Mouse (Mus musculus): ENCODE results near the gene Sh2b3. TPM values are rescaled to one million over a fixed set of nuclear protein-coding genes. Genes with fewer than 3 reads are reported as not detected.

Gene Sh2b3
- polyA plus RNA-seq, 1 experiment from 2014 or later = 5.2 TPM

GRCm38 (mm10) chr5:121838341-121839127 is 1.1 kb upstream of the Sh2b3 start:
- peaks cover 21% of the 10 kb centered on the region for H3K27me3 ChIP-seq (replicated peaks; ENCODE audit: control insufficient read depth, insufficient read depth, low read length)

DNA sequence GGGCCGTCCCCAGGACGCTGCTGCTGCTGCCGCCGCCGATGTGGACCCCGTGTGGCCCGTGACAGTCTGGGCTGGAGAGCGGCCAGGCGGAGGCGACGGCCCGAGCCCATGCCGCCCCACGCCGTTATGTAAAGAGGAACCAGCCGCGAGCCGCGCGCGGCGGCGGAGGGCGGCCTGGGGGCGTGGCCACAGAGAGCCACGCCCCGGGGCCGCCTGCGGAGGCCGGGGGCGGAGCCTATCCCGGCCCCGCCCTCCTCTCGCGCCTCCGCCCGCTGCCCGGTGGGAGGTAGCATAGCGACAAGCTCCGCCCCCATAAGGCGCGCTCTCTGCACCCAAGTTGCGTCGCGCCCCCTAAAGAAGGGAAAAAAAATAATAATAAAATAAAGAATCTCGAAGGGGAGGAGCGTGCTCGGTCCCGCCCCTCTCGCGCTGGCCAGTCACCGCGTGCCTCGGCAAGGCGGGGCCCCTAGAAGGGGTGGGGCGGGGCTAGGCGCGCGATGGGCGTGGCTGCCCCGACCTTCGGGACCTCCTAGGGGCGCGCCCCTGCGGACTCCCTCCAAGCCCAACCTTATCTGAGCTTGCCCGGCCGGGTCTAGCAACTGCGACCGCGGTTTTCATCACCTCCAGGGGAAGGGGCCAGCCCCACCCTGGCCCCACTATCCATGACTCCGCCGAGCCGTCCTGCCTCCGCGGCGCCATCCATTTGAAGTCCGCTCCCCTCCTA is 592 bp downstream of the Sh2b3 start:
- Histone ChIP-seq H3K9me3 (ENCODE audit: control insufficient read depth, low read length) (no peaks in the 10 kb centered on the region), H3K4me1 (ENCODE audit: control insufficient read depth, insufficient read depth, low read depth, low read length) (peaks cover 24% of the 10 kb centered on the region), H3K9ac (ENCODE audit: low read depth, low read length) (peak overlapping the region; percentile 84), H3K4me3 (ENCODE audit: low read length) (peak overlapping the region; percentile 83), H3K27ac (ENCODE audit: low read depth, low read length) (peak overlapping the region; percentile 55; the same call in 1 of the 2 replicates), H3K4me2 (ENCODE audit: low read length) (peak overlapping the region; percentile 94), H3K27me3 (replicated peaks; ENCODE audit: control insufficient read depth, insufficient read depth, low read length) (peaks cover 15% of the 10 kb centered on the region), H3K36me3 (ENCODE audit: control insufficient read depth, insufficient read depth, low read length) (no peaks in the 10 kb centered on the region)
- ATAC-seq = peak; percentile 73
- under 1% methylated on average over 73 of the region's 77 CpGs for WGBS

More at GRCm38 (mm10) chr5:121838341-121839127, 1.1 kb upstream of the Sh2b3 start:
- H3K4me1 ChIP-seq (ENCODE audit: control insufficient read depth, insufficient read depth, low read depth, low read length) = peaks cover 27% of the 10 kb centered on the region
- under 1% methylated on average over 46 of the region's 46 CpGs for WGBS
- peak overlapping the region; percentile 94 for H3K4me2 ChIP-seq (ENCODE audit: low read length)
- no peak overlapping the region for H3K27ac ChIP-seq (ENCODE audit: low read depth, low read length)
- no peak for ATAC-seq
- H3K36me3 ChIP-seq (ENCODE audit: control insufficient read depth, insufficient read depth, low read length) = no peaks in the 10 kb centered on the region
- no peaks in the 10 kb centered on the region for H3K9me3 ChIP-seq (ENCODE audit: control insufficient read depth, low read length)
- peak overlapping the region; percentile 51 for H3K9ac ChIP-seq (ENCODE audit: low read depth, low read length)
- H3K4me3 ChIP-seq (ENCODE audit: low read length) = peak overlapping the region; percentile 39

GRCm38 (mm10) chr5:121835949-121836691 is 1.3 kb downstream of the Sh2b3 start:
- peak; percentile 29 for ATAC-seq
- Histone ChIP-seq H3K27ac (ENCODE audit: low read depth, low read length) (peak overlapping the region; percentile 55), H3K4me3 (ENCODE audit: low read length) (peak overlapping the region; percentile 83), H3K36me3 (ENCODE audit: control insufficient read depth, insufficient read depth, low read length) (no peaks in the 10 kb centered on the region), H3K4me2 (ENCODE audit: low read length) (peak overlapping the region; percentile 94), H3K9ac (ENCODE audit: low read depth, low read length) (peak overlapping the region; percentile 84), H3K27me3 (replicated peaks; ENCODE audit: control insufficient read depth, insufficient read depth, low read length) (peaks cover 12% of the 10 kb centered on the region), H3K9me3 (ENCODE audit: control insufficient read depth, low read length) (no peaks in the 10 kb centered on the region), H3K4me1 (ENCODE audit: control insufficient read depth, insufficient read depth, low read depth, low read length) (peaks cover 24% of the 10 kb centered on the region)
- under 1% methylated on average over 51 of the region's 51 CpGs for WGBS

DNA sequence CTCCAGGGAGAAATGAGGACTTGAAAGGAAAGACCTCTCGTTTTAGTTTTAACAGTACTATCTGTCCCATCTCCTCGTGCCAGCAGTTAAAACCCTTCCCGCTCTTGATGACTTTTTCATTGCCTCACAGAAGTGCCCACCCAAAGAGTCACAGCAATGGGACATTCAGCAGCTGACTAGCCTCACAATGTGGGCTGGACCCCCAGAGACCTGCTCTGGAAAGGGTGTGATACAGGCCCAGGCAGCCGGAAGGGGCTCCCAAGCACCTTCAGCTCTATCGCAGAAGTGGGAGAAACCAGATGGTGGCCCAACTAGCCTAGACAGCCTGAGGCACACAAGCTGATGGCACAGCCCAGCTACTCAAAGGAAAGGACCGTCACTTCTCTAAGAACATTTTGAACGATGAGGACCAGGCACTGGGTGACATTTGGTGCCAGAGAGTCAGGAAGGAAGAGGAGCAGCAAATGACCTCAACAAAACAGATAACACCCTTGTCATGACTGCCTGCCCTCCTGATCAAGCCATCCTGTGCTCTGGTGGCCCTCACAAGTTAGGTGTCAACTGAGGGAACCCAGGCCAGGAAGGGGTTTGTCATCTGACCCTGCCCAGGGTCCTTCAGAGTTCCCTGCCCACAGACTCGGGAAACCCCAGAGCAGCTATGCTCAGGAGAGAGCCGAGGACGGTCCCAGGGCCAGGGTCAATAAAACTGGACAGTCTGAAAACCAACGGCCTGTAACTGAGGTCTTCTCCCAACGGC is 2.3 kb downstream of the Sh2b3 start:
- Histone ChIP-seq H3K4me1 (ENCODE audit: control insufficient read depth, insufficient read depth, low read depth, low read length) (peaks cover 24% of the 10 kb centered on the region), H3K4me3 (ENCODE audit: low read length) (peak overlapping the region; percentile 83), H3K9ac (ENCODE audit: low read depth, low read length) (peak overlapping the region; percentile 84; the same call in 1 of the 2 replicates), H3K27ac (ENCODE audit: low read depth, low read length) (no peak overlapping the region), H3K9me3 (ENCODE audit: control insufficient read depth, low read length) (no peaks in the 10 kb centered on the region), H3K4me2 (ENCODE audit: low read length) (peak overlapping the region; percentile 94), H3K36me3 (ENCODE audit: control insufficient read depth, insufficient read depth, low read length) (no peaks in the 10 kb centered on the region), H3K27me3 (replicated peaks; ENCODE audit: control insufficient read depth, insufficient read depth, low read length) (peaks cover 12% of the 10 kb centered on the region)
- ATAC-seq = no peak
- WGBS = 44% methylated on average over 12 of the region's 12 CpGs

DNA sequence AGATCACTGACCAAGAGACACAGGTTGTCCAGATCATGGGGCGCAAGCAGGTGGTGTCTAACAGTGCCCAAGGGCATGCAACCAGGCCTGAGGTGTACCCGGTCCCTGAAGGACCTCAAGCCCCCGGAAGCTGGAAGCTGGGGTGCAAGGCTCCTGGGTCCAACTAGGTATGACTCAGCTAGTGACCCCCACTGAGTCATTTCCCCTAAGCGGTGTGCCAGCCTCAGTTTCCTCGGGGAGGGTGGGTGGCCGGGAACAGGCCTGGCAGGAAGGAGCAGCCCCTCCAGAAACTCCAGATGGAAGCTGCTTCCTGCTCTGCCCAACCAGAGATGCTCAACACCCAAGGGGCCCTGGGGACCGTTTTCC is 3.2 kb downstream of the Sh2b3 start:
- Histone ChIP-seq H3K27ac (ENCODE audit: low read depth, low read length) (no peak overlapping the region), H3K4me3 (ENCODE audit: low read length) (no peak overlapping the region), H3K4me1 (ENCODE audit: control insufficient read depth, insufficient read depth, low read depth, low read length) (peaks cover 28% of the 10 kb centered on the region), H3K4me2 (ENCODE audit: low read length) (peak overlapping the region; percentile 8; the same call in 1 of the 2 replicates), H3K9me3 (ENCODE audit: control insufficient read depth, low read length) (no peaks in the 10 kb centered on the region), H3K36me3 (ENCODE audit: control insufficient read depth, insufficient read depth, low read length) (no peaks in the 10 kb centered on the region), H3K9ac (ENCODE audit: low read depth, low read length) (no peak overlapping the region), H3K27me3 (replicated peaks; ENCODE audit: control insufficient read depth, insufficient read depth, low read length) (peaks cover 12% of the 10 kb centered on the region)
- no peak for ATAC-seq
- WGBS = 89% methylated on average over 7 of the region's 7 CpGs

GRCm38 (mm10) chr5:121833572-121834240 is 3.7 kb downstream of the Sh2b3 start:
- no peak overlapping the region for H3K4me3 ChIP-seq (ENCODE audit: low read length)
- H3K27me3 ChIP-seq (replicated peaks; ENCODE audit: control insufficient read depth, insufficient read depth, low read length) = peaks cover 9% of the 10 kb centered on the region
- H3K36me3 ChIP-seq (ENCODE audit: control insufficient read depth, insufficient read depth, low read length) = no peaks in the 10 kb centered on the region
- no peaks in the 10 kb centered on the region for H3K9me3 ChIP-seq (ENCODE audit: control insufficient read depth, low read length)
- WGBS = 48% methylated on average over 10 of the region's 10 CpGs
- peaks cover 31% of the 10 kb centered on the region for H3K4me1 ChIP-seq (ENCODE audit: control insufficient read depth, insufficient read depth, low read depth, low read length)
- peak overlapping the region; percentile 29; the same call in 1 of the 2 replicates for H3K9ac ChIP-seq (ENCODE audit: low read depth, low read length)
- ATAC-seq = no peak
- 0 out of 2 replicates have a peak overlapping the region, but pooled peaks have one; percentile 8 for H3K4me2 ChIP-seq (ENCODE audit: low read length)
- no peak overlapping the region for H3K27ac ChIP-seq (ENCODE audit: low read depth, low read length)

GRCm38 (mm10) chr5:121833159-121833558 is 4.3 kb downstream of the Sh2b3 start:
- WGBS = 100% methylated on average over 2 of the region's 2 CpGs
- Histone ChIP-seq H3K4me1 (ENCODE audit: control insufficient read depth, insufficient read depth, low read depth, low read length) (peaks cover 31% of the 10 kb centered on the region), H3K4me2 (ENCODE audit: low read length) (no peak overlapping the region), H3K4me3 (ENCODE audit: low read length) (no peak overlapping the region), H3K27me3 (replicated peaks; ENCODE audit: control insufficient read depth, insufficient read depth, low read length) (peaks cover 9% of the 10 kb centered on the region), H3K9me3 (ENCODE audit: control insufficient read depth, low read length) (no peaks in the 10 kb centered on the region), H3K9ac (ENCODE audit: low read depth, low read length) (peak overlapping the region; percentile 29; the same call in 1 of the 2 replicates), H3K36me3 (ENCODE audit: control insufficient read depth, insufficient read depth, low read length) (no peaks in the 10 kb centered on the region), H3K27ac (ENCODE audit: low read depth, low read length) (no peak overlapping the region)
- no peak for ATAC-seq
